Mouse (Mus musculus) limb, embryonic 12.5 days (tissue): ENCODE data around the gene Adprhl2. TPM values are rescaled to one million over a fixed set of nuclear protein-coding genes. Genes with fewer than 3 reads are reported as not detected.

Experiments used
- ATAC-seq: fragments of 200-750 bp; cut with Nextera tagmentation; 2 replicates; pipeline ENCODE4 v1.8.0; 2017; ENCODE audit warnings: low read depth, moderate TSS enrichment; ENCODE audit not compliant: insufficient number of reproducible peaks, insufficient read depth, low FRiP score, low TSS enrichment
- H3K27ac ChIP-seq: fragments of 300-500 bp; sonication (generic); 2 replicates; pipeline ENCODE4 v1.5.1; 2016; ENCODE audit warnings: mild to moderate bottlenecking, moderate library complexity
- H3K27me3 ChIP-seq: fragments of 300-500 bp; sonication (generic); 2 replicates; pipeline ENCODE4 v1.6.1; 2016; ENCODE audit warnings: mild to moderate bottlenecking, moderate library complexity
- H3K36me3 ChIP-seq: fragments of 300-500 bp; sonication (generic); 2 replicates; pipeline ENCODE4 v1.6.1; 2016; ENCODE audit warnings: mild to moderate bottlenecking, moderate library complexity
- H3K4me1 ChIP-seq: fragments of 300-500 bp; sonication (generic); replicated peaks from 2 replicates; pipeline ENCODE4 v1.6.1; 2016
- H3K4me2 ChIP-seq: fragments of 300-500 bp; sonication (generic); 2 replicates; pipeline ENCODE4 v1.6.1; 2016; ENCODE audit warnings: mild to moderate bottlenecking, moderate library complexity
- H3K4me3 ChIP-seq: fragments of 300-500 bp; sonication (generic); replicated peaks from 2 replicates; pipeline ENCODE4 v1.5.1; 2016; ENCODE audit warnings: mild to moderate bottlenecking
- H3K9ac ChIP-seq: fragments of 300-500 bp; sonication (generic); replicated peaks from 2 replicates; pipeline ENCODE4 v1.6.1; 2016; ENCODE audit warnings: mild to moderate bottlenecking, moderate library complexity
- H3K9me3 ChIP-seq: fragments of 300-500 bp; sonication (generic); 2 replicates; pipeline ENCODE4 v1.6.1; 2016; ENCODE audit warnings: mild to moderate bottlenecking, moderate library complexity
- WGBS: fragments of 180-500 bp; shearing (Covaris S2); methylation state at CpG from one replicate; pipeline ENCODE4 v1.1.7; 2016; 5-methylcytosine and 5-hydroxymethylcytosine counted together
- polyA plus RNA-seq: library from polyadenylated mRNA; unstranded; fragments of >200 nt; fragmentation: Nextera tagmentation; extraction: Ambion mirVana; gene quantifications from 2 replicates; pipeline ENCODE4 v1.2.1, GENCODE M21; 2016

Gene Adprhl2
- polyA plus RNA-seq, 1 experiment from 2014 or later = 84.9 TPM

DNA sequence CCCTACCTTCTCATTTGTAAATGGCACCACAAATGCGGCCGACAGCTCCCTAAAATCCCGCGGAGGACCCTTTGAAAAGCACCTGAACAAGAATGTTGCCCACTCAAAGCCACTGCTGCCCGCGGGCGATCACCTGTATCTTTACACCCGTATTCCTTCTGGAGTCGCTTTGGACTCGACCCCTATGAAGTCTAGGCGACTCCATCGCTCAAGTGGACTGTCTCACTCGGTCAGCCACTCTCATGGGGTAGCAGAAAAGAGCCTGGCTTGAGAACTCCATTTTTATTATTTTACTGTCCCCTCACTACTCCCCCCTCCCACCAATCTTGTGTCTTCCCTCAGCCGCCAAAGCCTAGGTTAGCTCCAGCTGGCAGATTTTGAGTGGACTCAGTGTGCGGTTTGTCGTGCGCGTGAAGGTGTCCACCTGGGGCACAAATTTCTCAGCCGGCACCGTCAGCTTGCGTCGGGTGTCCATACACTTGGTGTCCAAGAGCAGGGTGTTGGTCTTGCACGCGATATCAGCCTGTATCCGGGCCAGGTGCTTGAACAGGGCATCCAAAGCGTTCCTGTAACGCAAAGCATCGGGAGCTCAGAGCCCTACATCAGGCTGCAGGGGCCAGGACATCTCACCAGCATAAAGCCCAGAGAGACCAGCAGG lies 480 bp upstream of the Adprhl2 start:
- Histone ChIP-seq H3K9me3 (no peaks in the 10 kb centered on the region), H3K4me2 (peak overlapping the region; percentile 84), H3K4me3 (peak overlapping the region; percentile 86), H3K9ac (no peak overlapping the region), H3K27me3 (peaks cover 43% of the 10 kb centered on the region), H3K27ac (no peak overlapping the region), H3K4me1 (peaks cover 24% of the 10 kb centered on the region), H3K36me3 (peaks cover 27% of the 10 kb centered on the region)
- WGBS = 53% methylated on average over 28 of the region's 28 CpGs
- no peak; the same call in 1 of the 2 replicates for ATAC-seq

DNA sequence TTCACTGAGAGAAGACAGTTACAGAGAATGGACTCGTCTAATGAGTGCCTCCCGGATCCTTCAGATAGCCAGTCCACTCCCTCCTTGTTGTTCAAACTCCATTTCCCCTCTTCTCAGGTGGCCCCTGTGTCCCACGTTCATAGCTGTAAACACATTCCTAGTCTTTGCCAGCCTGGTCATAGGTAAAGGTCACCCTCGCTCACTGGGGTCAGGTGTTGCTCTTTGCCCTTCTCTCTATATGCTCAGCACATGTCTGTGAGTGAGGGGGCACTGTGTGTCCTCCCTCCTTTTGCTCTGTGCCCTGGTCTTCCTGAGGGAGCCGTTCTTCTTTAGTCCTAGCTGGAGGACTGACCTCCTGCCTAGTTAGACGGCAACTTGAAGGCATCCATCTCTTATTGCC lies 1.7 kb downstream of the Adprhl2 start:
- H3K36me3 ChIP-seq = peaks cover 49% of the 10 kb centered on the region
- H3K4me2 ChIP-seq = no peak overlapping the region

DNA sequence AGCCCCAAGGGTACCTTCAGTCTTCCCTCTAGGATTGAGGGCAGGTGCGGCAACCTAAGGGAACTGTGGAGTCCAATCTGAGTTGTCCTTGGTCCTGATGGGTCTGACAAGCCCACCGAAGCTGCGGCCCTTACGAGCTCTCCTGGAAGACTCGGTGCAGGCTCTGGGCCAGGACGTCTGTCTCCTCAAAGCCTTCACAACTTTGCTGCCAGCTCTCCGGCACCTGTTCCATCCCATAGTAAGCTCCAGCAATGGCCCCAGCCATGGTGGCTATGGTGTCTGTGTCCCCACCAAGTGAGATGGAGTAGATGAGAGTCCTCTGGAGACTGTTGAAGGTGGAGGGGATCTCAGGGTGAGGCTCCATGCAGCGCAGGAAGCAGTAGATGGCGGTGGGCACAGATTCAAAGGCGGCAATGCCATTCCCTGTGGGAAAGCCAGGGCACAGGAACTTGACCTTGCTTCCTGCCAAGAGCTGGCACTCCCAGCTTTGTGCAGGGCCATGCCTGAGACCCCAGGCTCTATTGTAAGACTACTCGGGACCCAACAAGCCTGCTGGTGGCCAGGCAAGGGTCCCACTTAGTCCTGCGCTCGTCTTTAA lies 5.0 kb downstream of the Adprhl2 start:
- H3K4me2 ChIP-seq = no peak overlapping the region
- peaks cover 30% of the 10 kb centered on the region for H3K4me1 ChIP-seq
- ATAC-seq = no peak
- no peaks in the 10 kb centered on the region for H3K9me3 ChIP-seq
- no peak overlapping the region for H3K4me3 ChIP-seq
- 92% methylated on average over 13 of the region's 13 CpGs for WGBS
- H3K27me3 ChIP-seq = no peaks in the 10 kb centered on the region
- no peak overlapping the region for H3K9ac ChIP-seq
- peaks cover 50% of the 10 kb centered on the region for H3K36me3 ChIP-seq
- H3K27ac ChIP-seq = no peak overlapping the region

More for the DNA sequence above, 1.7 kb downstream of the Adprhl2 start:
- H3K4me1 ChIP-seq = peaks cover 17% of the 10 kb centered on the region
- H3K4me3 ChIP-seq = no peak overlapping the region
- H3K27ac ChIP-seq = no peak overlapping the region
- ATAC-seq = no peak
- peaks cover 29% of the 10 kb centered on the region for H3K27me3 ChIP-seq
- H3K9ac ChIP-seq = no peak overlapping the region
- WGBS = 91% methylated on average over 6 of the region's 6 CpGs
- no peaks in the 10 kb centered on the region for H3K9me3 ChIP-seq

GRCm38 (mm10) chr4:126315931-126316330 lies 5.6 kb downstream of the Adprhl2 start:
- H3K27ac ChIP-seq = no peak overlapping the region
- 43% methylated on average over 5 of the region's 5 CpGs for WGBS
- no peak overlapping the region for H3K9ac ChIP-seq
- H3K9me3 ChIP-seq = no peaks in the 10 kb centered on the region
- H3K4me1 ChIP-seq = peaks cover 30% of the 10 kb centered on the region
- peaks cover 50% of the 10 kb centered on the region for H3K36me3 ChIP-seq
- ATAC-seq = no peak
- H3K4me2 ChIP-seq = no peak overlapping the region
- no peaks in the 10 kb centered on the region for H3K27me3 ChIP-seq
- no peak overlapping the region for H3K4me3 ChIP-seq

DNA sequence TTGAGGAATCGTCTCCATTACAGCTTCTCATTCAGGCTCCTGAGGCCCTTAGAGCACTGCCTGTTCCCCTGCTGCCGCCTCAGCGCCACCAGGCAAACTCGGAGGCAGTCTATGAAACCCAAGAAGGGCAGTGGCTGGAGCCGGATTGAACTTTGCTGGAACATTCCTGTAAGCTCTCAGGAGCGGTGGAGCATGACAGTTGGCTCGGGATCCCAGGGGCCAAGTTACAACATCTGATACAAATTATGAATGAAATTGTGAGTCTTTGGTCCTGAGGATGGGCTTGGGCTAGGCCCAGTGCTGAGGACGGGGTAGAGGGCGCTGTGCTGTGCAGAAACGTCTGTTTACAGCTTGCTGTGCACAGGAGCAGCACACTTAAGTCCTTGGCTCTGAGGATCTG lies 7.1 kb downstream of the Adprhl2 start:
- peaks cover 24% of the 10 kb centered on the region for H3K4me1 ChIP-seq
- no peak for ATAC-seq
- H3K27me3 ChIP-seq = no peaks in the 10 kb centered on the region
- H3K9ac ChIP-seq = no peak overlapping the region
- H3K27ac ChIP-seq = peak overlapping the region; percentile 60
- H3K4me2 ChIP-seq = no peak overlapping the region
- H3K9me3 ChIP-seq = no peaks in the 10 kb centered on the region
- H3K4me3 ChIP-seq = no peak overlapping the region
- peaks cover 46% of the 10 kb centered on the region for H3K36me3 ChIP-seq
- WGBS = 42% methylated on average over 10 of the region's 10 CpGs

GRCm38 (mm10) chr4:126313202-126313601 lies 8.3 kb downstream of the Adprhl2 start:
- Histone ChIP-seq H3K9ac (0 out of 2 replicates have a peak overlapping the region, but pooled peaks have one; percentile 12), H3K36me3 (peaks cover 35% of the 10 kb centered on the region), H3K27me3 (0 out of 2 replicates have a peak, but pooled peaks cover 3% of the 10 kb centered on the region), H3K9me3 (no peaks in the 10 kb centered on the region), H3K4me2 (no peak overlapping the region), H3K4me3 (no peak overlapping the region), H3K27ac (peak overlapping the region; percentile 70), H3K4me1 (peaks cover 28% of the 10 kb centered on the region)
- 28% methylated on average over 5 of the region's 5 CpGs for WGBS
- ATAC-seq = no peak

GRCm38 (mm10) chr4:126311566-126312200 lies 9.8 kb downstream of the Adprhl2 start:
- H3K36me3 ChIP-seq = peaks cover 20% of the 10 kb centered on the region

DNA sequence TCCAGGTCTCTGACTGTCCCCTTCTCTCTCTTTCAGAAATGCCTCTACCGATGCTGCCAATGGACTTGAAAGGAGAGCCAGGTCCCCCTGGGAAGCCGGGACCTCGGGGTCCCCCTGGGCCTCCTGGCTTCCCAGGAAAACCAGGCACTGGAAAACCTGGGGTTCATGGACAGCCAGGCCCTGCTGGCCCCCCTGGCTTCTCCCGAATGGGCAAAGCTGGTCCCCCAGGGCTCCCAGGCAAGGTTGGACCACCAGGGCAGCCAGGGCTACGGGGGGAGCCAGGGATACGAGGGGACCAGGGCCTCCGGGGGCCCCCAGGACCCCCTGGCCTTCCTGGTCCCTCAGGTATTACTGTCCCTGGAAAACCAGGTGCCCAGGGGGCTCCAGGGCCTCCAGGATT lies 11.2 kb downstream of the Adprhl2 start:
- Histone ChIP-seq H3K9ac (no peak overlapping the region), H3K4me3 (no peak overlapping the region), H3K27me3 (0 out of 2 replicates have a peak, but pooled peaks cover 3% of the 10 kb centered on the region), H3K27ac (no peak overlapping the region), H3K4me2 (no peak overlapping the region), H3K4me1 (peaks cover 28% of the 10 kb centered on the region), H3K36me3 (peaks cover 7% of the 10 kb centered on the region), H3K9me3 (peaks cover 5% of the 10 kb centered on the region; the same call in 1 of the 2 replicates)
- WGBS = 75% methylated on average over 7 of the region's 7 CpGs
- ATAC-seq = no peak

More at GRCm38 (mm10) chr4:126311566-126312200, 9.8 kb downstream of the Adprhl2 start:
- H3K4me1 ChIP-seq = peaks cover 28% of the 10 kb centered on the region
- WGBS = 90% methylated on average over 16 of the region's 16 CpGs
- ATAC-seq = no peak
- H3K9ac ChIP-seq = no peak overlapping the region
- no peak overlapping the region for H3K27ac ChIP-seq
- no peak overlapping the region for H3K4me2 ChIP-seq
- no peaks in the 10 kb centered on the region for H3K9me3 ChIP-seq
- H3K4me3 ChIP-seq = no peak overlapping the region
- H3K27me3 ChIP-seq = 0 out of 2 replicates have a peak, but pooled peaks cover 3% of the 10 kb centered on the region

DNA sequence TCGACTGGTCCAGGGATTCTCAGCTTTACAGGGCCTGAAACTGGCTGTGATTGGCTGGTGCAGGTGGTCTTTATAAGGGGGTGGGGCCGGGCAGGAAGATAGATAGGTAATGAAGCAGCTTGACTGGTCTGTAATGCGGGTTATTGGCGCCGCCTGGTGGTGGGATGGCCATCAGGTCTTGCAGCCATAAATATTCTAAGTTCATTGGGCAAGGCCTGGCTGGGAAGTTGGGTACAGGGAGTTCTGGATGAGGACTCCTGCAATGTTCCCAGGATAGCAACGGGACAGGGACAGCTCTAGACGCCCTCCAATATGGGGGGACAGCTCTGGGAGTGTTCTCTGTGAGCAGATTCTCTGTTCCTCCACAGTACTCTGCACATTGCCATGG lies 11.6 kb downstream of the Adprhl2 start:
- ATAC-seq = peak; percentile 69
- peaks cover 2% of the 10 kb centered on the region for H3K36me3 ChIP-seq
- H3K27ac ChIP-seq = no peak overlapping the region
- H3K9me3 ChIP-seq = peaks cover 5% of the 10 kb centered on the region; the same call in 1 of the 2 replicates
- H3K4me1 ChIP-seq = peaks cover 28% of the 10 kb centered on the region
- H3K4me3 ChIP-seq = peak overlapping the region; percentile 30
- H3K9ac ChIP-seq = no peak overlapping the region
- H3K27me3 ChIP-seq = 0 out of 2 replicates have a peak, but pooled peaks cover 3% of the 10 kb centered on the region
- H3K4me2 ChIP-seq = peak overlapping the region; percentile 50
- WGBS = 1% methylated on average over 7 of the region's 7 CpGs

- Histone ChIP-seq H3K9ac (no peak overlapping the region), H3K4me1 (peaks cover 23% of the 10 kb centered on the region), H3K4me2 (peak overlapping the region; percentile 50), H3K9me3 (peaks cover 5% of the 10 kb centered on the region; the same call in 1 of the 2 replicates), H3K27me3 (0 out of 2 replicates have a peak, but pooled peaks cover 3% of the 10 kb centered on the region), H3K27ac (no peak overlapping the region), H3K36me3 (no peaks in the 10 kb centered on the region), H3K4me3 (peak overlapping the region; percentile 30)
- peak; percentile 77 for ATAC-seq
- WGBS = 11% methylated on average over 20 of the region's 20 CpGs
These were observed 12.1 kb downstream of the Adprhl2 start for GRCm38 (mm10) chr4:126309211-126309921.

GRCm38 (mm10) chr4:126306827-126307226 lies 14.7 kb downstream of the Adprhl2 start:
- Histone ChIP-seq H3K9me3 (peaks cover 5% of the 10 kb centered on the region; the same call in 1 of the 2 replicates), H3K4me3 (no peak overlapping the region), H3K27me3 (peaks cover 18% of the 10 kb centered on the region), H3K4me1 (peaks cover 14% of the 10 kb centered on the region), H3K27ac (no peak overlapping the region), H3K36me3 (no peaks in the 10 kb centered on the region), H3K4me2 (no peak overlapping the region), H3K9ac (no peak overlapping the region)
- ATAC-seq = no peak
- 4% methylated on average over 2 of the region's 2 CpGs for WGBS
